Mouse (Mus musculus): ENCODE results near the gene Rogdi. TPM values are rescaled to one million over a fixed set of nuclear protein-coding genes. Genes with fewer than 3 reads are reported as not detected.
A peak's percentile ranks its signal among the peaks of the same experiment; 100 is the strongest.

The Rogdi gene
- polyA plus RNA-seq (2014; fragmentation: Nextera tagmentation; extraction: Ambion mirVana), result 58.9 and 59.6 TPM in 2 replicates

DNA sequence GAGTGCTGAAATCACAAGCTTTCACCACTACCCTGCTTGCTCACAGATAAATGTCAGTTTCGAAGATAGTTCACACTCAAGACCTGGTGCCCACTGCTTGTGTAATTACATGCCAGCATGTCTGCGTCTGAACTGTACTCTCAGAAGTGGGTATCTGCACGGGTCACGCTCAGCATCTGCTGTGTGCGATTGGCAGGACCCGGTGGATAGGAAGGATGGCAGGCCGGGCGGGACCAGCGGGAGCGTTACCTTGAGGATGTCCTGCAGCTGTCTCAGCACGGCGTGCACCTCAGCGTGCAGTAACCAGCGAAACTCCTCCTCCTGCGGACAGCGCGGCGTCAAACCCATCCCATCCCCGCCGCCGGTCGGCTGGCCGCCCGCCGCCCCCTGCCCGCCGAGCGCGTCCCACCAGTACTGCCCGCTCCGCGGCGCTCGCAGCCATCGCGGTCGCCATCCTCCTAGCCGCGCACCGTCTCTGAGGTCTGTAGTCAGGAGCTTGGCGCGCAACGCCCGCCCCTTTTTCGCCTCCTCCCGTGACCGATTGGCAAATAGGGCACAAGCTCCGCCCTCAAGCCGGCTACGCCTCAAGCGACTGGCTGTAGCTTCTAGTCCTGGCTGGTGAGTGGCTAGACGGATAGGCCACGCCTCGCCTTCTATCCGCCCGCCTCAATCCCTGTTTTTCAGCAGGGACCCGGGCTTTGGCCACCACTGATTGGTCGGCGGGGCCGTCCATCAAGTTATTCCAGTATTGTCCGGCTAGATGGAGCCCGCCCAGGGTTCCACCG is at the start of gene Rogdi:
Gene Rogdi (minus strand): TSS at position 500 of the 785 bp plus-strand sequence.
- H3K9me3 ChIP-seq (ENCODE audit: control insufficient read depth, low read length), result no peaks in the 10 kb centered on the region
- H3K36me3 ChIP-seq (ENCODE audit: control insufficient read depth, insufficient read depth, low read length), result peaks cover 42% of the 10 kb centered on the region
- WGBS, result under 1% methylated on average over 61 of the region's 63 CpGs
- peak within 1 kb of the TSS; percentile 68 to 73 for H3K4me3 ChIP-seq (ENCODE audit: control insufficient read depth in 1 of 2, insufficient read depth in 1 of 2, low read depth in 1 of 2, low read length in 2 of 2)
- peak; percentile 98 for ATAC-seq (ENCODE audit: insufficient number of reproducible peaks, insufficient read depth, low FRiP score, low read depth)
- H3K27me3 ChIP-seq (ENCODE audit: control insufficient read depth, insufficient read depth, low read length), result no peaks in the 10 kb centered on the region
- H3K27ac ChIP-seq (replicated peaks in 1 of 2; ENCODE audit: control insufficient read depth in 1 of 2, insufficient read depth in 1 of 2, low read depth in 2 of 2, low read length in 2 of 2), result peak within 1 kb of the TSS in 1 of 2 experiments; percentile 20; a peak in 2 of 4 replicates
- peak within 1 kb of the TSS; percentile 78 for H3K9ac ChIP-seq (ENCODE audit: low read length)
- H3K4me1 ChIP-seq (ENCODE audit: control insufficient read depth in 2 of 2, insufficient read depth in 2 of 2, low read length in 2 of 2), result peaks cover 5 to 9% of the 10 kb centered on the region in 2 experiments; a peak in 3 of 4 replicates
- peak within 1 kb of the TSS; percentile 93 for H3K4me2 ChIP-seq (ENCODE audit: low read length)

DNA sequence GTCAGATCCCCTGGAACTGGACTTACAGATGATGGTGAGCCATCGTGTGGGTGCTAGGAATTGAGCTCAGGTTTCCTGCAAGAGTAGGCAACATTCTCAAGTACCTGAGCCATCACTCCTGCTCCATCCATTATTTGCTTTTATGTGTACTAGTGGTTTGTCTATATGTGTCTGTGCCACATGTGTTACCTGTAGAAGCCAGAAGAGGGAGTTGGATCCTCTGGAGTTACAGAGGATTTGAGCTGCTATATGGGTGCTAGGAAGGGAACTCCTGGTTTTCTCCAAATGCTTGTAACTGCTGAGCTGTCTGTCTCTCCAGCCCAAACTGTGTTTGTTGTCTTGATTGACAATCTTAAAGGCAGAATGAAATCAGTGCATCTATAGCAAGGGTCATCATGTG is 44.8 kb upstream of the Rogdi start:
- H3K4me1 ChIP-seq (ENCODE audit: control insufficient read depth in 2 of 2, insufficient read depth in 2 of 2, low read length in 2 of 2), result no peaks in the 10 kb centered on the region
- no peak overlapping the region for H3K9ac ChIP-seq (ENCODE audit: low read length)
- no peaks in the 10 kb centered on the region for H3K9me3 ChIP-seq (ENCODE audit: control insufficient read depth, low read length)
- no peak overlapping the region for H3K4me2 ChIP-seq (ENCODE audit: low read length)
- H3K27me3 ChIP-seq (ENCODE audit: control insufficient read depth, insufficient read depth, low read length), result no peaks in the 10 kb centered on the region
- H3K27ac ChIP-seq (replicated peaks in 1 of 2; ENCODE audit: control insufficient read depth in 1 of 2, insufficient read depth in 1 of 2, low read depth in 2 of 2, low read length in 2 of 2), result no peak overlapping the region
- 79% methylated on average over 1 of the region's 1 CpGs for WGBS
- ATAC-seq (ENCODE audit: insufficient number of reproducible peaks, insufficient read depth, low FRiP score, low read depth), result no peak
- peaks cover 72% of the 10 kb centered on the region for H3K36me3 ChIP-seq (ENCODE audit: control insufficient read depth, insufficient read depth, low read length)
- no peak overlapping the region for H3K4me3 ChIP-seq (ENCODE audit: control insufficient read depth in 1 of 2, insufficient read depth in 1 of 2, low read depth in 1 of 2, low read length in 2 of 2)

DNA sequence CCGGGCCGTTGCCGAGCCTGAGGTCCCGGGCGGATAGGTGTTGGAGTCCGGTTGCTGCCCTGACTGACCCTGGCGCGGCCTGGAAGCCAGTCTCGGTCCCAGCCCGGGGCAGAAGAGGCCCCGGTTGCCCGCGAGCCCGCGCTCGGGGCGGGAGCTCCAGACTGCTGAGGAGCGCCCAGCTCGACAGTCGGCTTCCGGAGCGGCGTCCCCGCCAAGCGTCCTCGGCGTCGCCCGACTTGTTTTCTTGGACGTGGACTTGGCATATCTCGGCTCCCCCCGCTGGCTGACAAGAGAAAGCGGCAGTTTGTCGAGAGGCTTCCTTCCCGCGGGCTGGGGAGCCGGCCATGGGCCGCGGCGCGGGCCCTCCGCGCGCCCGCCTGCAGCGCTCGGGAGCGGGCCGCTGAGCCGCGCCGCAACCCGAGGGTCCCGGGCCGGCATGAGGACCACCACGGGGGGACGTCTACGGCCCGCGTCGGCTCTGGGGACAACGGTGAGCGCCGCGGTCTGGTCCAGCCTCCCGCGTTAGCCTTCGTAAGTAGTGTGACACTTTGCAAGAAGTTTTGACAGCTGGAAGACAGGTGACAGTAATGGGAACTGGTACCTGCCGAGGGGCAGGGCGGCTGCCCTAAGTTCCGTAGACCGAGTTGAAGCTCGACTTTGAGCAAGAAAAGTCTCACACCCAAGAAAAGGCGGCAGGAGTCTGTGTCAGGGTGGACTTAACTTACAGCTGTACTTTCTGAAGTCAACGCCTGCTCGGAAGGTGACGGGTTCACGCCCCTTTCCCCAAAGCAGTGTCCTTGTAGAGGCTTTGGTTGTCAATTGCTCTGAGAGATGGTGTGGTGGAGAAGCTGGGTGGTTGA is 37.1 kb upstream of the Rogdi start:
- Histone ChIP-seq H3K27me3 (ENCODE audit: control insufficient read depth, insufficient read depth, low read length) (no peaks in the 10 kb centered on the region), H3K4me3 (ENCODE audit: control insufficient read depth in 1 of 2, insufficient read depth in 1 of 2, low read depth in 1 of 2, low read length in 2 of 2) (peak overlapping the region; percentile 80 to 89), H3K4me1 (ENCODE audit: control insufficient read depth in 2 of 2, insufficient read depth in 2 of 2, low read length in 2 of 2) (peaks cover 2 to 23% of the 10 kb centered on the region in 2 experiments; a peak in 3 of 4 replicates), H3K9ac (ENCODE audit: low read length) (peak overlapping the region; percentile 97), H3K4me2 (ENCODE audit: low read length) (peak overlapping the region; percentile 79), H3K36me3 (ENCODE audit: control insufficient read depth, insufficient read depth, low read length) (peaks cover 51% of the 10 kb centered on the region), H3K9me3 (ENCODE audit: control insufficient read depth, low read length) (no peaks in the 10 kb centered on the region), H3K27ac (replicated peaks in 1 of 2; ENCODE audit: control insufficient read depth in 1 of 2, insufficient read depth in 1 of 2, low read depth in 2 of 2, low read length in 2 of 2) (peak overlapping the region; percentile 97 to 99)
- ATAC-seq (ENCODE audit: insufficient number of reproducible peaks, insufficient read depth, low FRiP score, low read depth), result peak; percentile 67
- WGBS, result under 1% methylated on average over 78 of the region's 78 CpGs

DNA sequence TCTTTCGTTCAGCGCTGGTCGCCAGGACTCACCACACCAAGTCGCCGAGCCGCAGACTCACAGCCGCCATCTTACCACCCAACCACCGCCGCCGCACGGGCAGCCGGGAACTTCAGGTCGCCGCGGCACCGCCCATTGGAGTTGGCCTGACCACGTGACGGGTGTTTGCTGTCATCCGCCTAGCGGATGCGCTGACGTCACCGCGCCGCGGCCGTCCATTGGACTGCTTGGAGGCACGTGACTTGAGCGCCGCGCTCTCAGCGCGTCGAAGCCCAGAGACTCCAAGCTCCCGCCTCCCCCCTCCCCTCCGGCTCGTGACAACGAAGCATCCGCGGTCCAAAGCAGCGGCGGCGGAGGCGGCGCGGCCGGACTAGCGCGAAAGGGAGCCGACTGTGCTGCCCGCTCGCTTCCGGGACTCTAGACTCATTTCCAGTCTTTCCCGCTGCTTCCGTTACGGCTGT is 36.5 kb upstream of the Rogdi start, which contains the start of the genes Glyr1 and Ubn1:
Gene Glyr1 (minus strand): TSS at position 90 of the 461 bp plus-strand sequence.
Gene Ubn1 (plus strand): TSS at position 284 of the 461 bp plus-strand sequence.
- Histone ChIP-seq H3K9me3 (ENCODE audit: control insufficient read depth, low read length) (no peaks in the 10 kb centered on the region), H3K9ac (ENCODE audit: low read length) (peak within 1 kb of the TSS; percentile 97), H3K27me3 (ENCODE audit: control insufficient read depth, insufficient read depth, low read length) (no peaks in the 10 kb centered on the region), H3K4me1 (ENCODE audit: control insufficient read depth in 2 of 2, insufficient read depth in 2 of 2, low read length in 2 of 2) (peaks cover 2 to 23% of the 10 kb centered on the region in 2 experiments; a peak in 3 of 4 replicates), H3K27ac (replicated peaks in 1 of 2; ENCODE audit: control insufficient read depth in 1 of 2, insufficient read depth in 1 of 2, low read depth in 2 of 2, low read length in 2 of 2) (peak within 1 kb of the TSS; percentile 97 to 99), H3K4me3 (ENCODE audit: control insufficient read depth in 1 of 2, insufficient read depth in 1 of 2, low read depth in 1 of 2, low read length in 2 of 2) (peak within 1 kb of the TSS; percentile 80 to 89), H3K4me2 (ENCODE audit: low read length) (peak within 1 kb of the TSS; percentile 79), H3K36me3 (ENCODE audit: control insufficient read depth, insufficient read depth, low read length) (peaks cover 51% of the 10 kb centered on the region)
- ATAC-seq (ENCODE audit: insufficient number of reproducible peaks, insufficient read depth, low FRiP score, low read depth), result peak; percentile 98
- under 1% methylated on average over 37 of the region's 56 CpGs for WGBS

DNA sequence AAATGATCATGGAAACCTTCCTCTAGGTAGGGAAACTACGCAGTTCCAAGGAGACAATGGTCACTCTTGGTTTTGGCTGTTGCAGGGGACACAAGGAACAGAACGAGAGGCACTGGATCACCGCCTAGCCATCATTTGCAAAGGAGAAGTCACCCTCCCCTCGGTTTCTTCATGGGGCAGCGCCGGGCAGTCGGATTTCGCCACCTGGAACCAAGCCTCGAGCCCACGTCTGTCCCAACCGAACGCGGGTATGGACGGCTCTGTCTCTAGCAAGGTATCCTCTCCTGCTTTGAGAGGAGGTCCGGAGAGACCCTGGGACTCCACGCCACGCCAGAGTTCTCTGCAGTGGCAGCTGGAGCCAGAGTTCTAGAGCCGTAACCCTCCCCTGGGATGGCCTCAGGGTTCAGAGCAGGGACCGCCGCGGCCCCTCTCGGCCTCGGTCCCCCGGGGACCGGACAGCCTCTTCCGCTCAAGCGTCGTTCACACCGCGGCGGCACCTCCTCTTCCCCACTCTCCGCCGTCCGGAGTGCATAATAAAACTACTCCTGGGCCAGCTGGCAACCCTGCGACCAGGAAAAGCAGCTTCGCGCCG is 35.9 kb upstream of the Rogdi start:
- Histone ChIP-seq H3K4me1 (ENCODE audit: control insufficient read depth in 2 of 2, insufficient read depth in 2 of 2, low read length in 2 of 2) (peaks cover 2 to 23% of the 10 kb centered on the region in 2 experiments; a peak in 3 of 4 replicates), H3K9ac (ENCODE audit: low read length) (peak overlapping the region; percentile 94), H3K9me3 (ENCODE audit: control insufficient read depth, low read length) (no peaks in the 10 kb centered on the region), H3K27me3 (ENCODE audit: control insufficient read depth, insufficient read depth, low read length) (no peaks in the 10 kb centered on the region), H3K27ac (replicated peaks in 1 of 2; ENCODE audit: control insufficient read depth in 1 of 2, insufficient read depth in 1 of 2, low read depth in 2 of 2, low read length in 2 of 2) (peak overlapping the region; percentile 87 to 89), H3K36me3 (ENCODE audit: control insufficient read depth, insufficient read depth, low read length) (peaks cover 57% of the 10 kb centered on the region), H3K4me2 (ENCODE audit: low read length) (peak overlapping the region; percentile 79), H3K4me3 (ENCODE audit: control insufficient read depth in 1 of 2, insufficient read depth in 1 of 2, low read depth in 1 of 2, low read length in 2 of 2) (peak overlapping the region; percentile 80 to 81)
- peak; percentile 54 for ATAC-seq (ENCODE audit: insufficient number of reproducible peaks, insufficient read depth, low FRiP score, low read depth)
- WGBS, result under 1% methylated on average over 38 of the region's 38 CpGs

DNA sequence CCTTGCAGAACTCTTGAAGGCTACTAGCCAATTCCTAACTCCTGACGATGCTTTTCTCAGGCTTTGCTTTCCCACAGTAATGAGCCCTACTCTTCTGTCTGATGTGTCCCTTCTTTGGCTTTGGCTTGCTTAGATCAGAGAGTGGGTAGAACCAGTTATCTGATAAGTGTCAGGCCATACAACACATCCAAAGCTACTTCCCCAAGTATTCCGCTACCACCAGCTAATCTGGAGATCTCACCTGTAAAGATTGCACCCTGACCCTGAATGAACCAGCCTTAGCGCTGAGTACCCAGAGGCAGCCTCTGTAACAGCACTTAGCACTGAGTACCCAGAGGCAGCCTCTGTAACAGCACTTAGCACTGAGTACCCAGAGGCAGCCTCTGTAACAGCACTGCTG is 32.0 kb upstream of the Rogdi start:
- Histone ChIP-seq H3K4me2 (ENCODE audit: low read length) (no peak overlapping the region), H3K9me3 (ENCODE audit: control insufficient read depth, low read length) (no peaks in the 10 kb centered on the region), H3K27me3 (ENCODE audit: control insufficient read depth, insufficient read depth, low read length) (no peaks in the 10 kb centered on the region), H3K4me1 (ENCODE audit: control insufficient read depth in 2 of 2, insufficient read depth in 2 of 2, low read length in 2 of 2) (peaks cover 2 to 12% of the 10 kb centered on the region in 2 experiments; a peak in 3 of 4 replicates), H3K4me3 (ENCODE audit: control insufficient read depth in 1 of 2, insufficient read depth in 1 of 2, low read depth in 1 of 2, low read length in 2 of 2) (no peak overlapping the region), H3K36me3 (ENCODE audit: control insufficient read depth, insufficient read depth, low read length) (peaks cover 75% of the 10 kb centered on the region), H3K27ac (replicated peaks in 1 of 2; ENCODE audit: control insufficient read depth in 1 of 2, insufficient read depth in 1 of 2, low read depth in 2 of 2, low read length in 2 of 2) (no peak overlapping the region), H3K9ac (ENCODE audit: low read length) (no peak overlapping the region)
- WGBS, result 92% methylated on average over 3 of the region's 3 CpGs
- no peak for ATAC-seq (ENCODE audit: insufficient number of reproducible peaks, insufficient read depth, low FRiP score, low read depth)
